Mouse (Mus musculus) C2C12 (cell line): ENCODE data around the gene Tspoap1. TPM values are rescaled to one million over a fixed set of nuclear protein-coding genes. Genes with fewer than 3 reads are reported as not detected.

Source experiments
- H3K27me3 ChIP-seq: one replicate; pipeline ENCODE4 v1.6.1; 2011; ENCODE audit not compliant: control insufficient read depth, insufficient read depth, insufficient read length
- H3K36me3 ChIP-seq: one replicate; pipeline ENCODE4 v1.6.1; 2011; ENCODE audit not compliant: control insufficient read depth, insufficient read depth
- H3K4me3 ChIP-seq: one replicate; pipeline ENCODE4 v1.5.1; 2011; ENCODE audit warnings: mild to moderate bottlenecking, control low read depth; ENCODE audit not compliant: poor library complexity, insufficient read depth, severe bottlenecking
- H3K79me2 ChIP-seq: one replicate; pipeline ENCODE4 v1.6.1; 2011; ENCODE audit not compliant: control insufficient read depth, insufficient read depth
- H3K79me3 ChIP-seq: one replicate; pipeline ENCODE4 v1.6.1; 2011; ENCODE audit warnings: low read depth, control low read depth
- H3ac ChIP-seq: one replicate; pipeline ENCODE3; 2011; ENCODE audit warnings: low read depth; ENCODE audit not compliant: control insufficient read depth, insufficient read length
- CEBPB ChIP-seq: IDR thresholded peaks from one replicate; pipeline ENCODE4 v1.6.1; 2011; ENCODE audit warnings: low read depth, mild to moderate bottlenecking, control low read depth, moderate library complexity
- CTCF ChIP-seq: IDR thresholded peaks from one replicate; pipeline ENCODE4 v1.5.1; 2011; ENCODE audit not compliant: control insufficient read depth, insufficient read depth, insufficient read length
- FOSL1 ChIP-seq: IDR thresholded peaks from one replicate; pipeline ENCODE4 v1.8.0; 2011; ENCODE audit warnings: mild to moderate bottlenecking, low read length; ENCODE audit not compliant: poor library complexity, insufficient read depth, severe bottlenecking
- MAX ChIP-seq: IDR thresholded peaks from one replicate; pipeline ENCODE4 v1.6.1; 2011; ENCODE audit warnings: mild to moderate bottlenecking, control low read depth
- MYOD1 ChIP-seq: IDR thresholded peaks from one replicate; pipeline ENCODE4 v1.6.1; 2011; ENCODE audit warnings: low read depth; ENCODE audit not compliant: control insufficient read depth, insufficient read length
- MYOG ChIP-seq: IDR thresholded peaks from one replicate; pipeline ENCODE4 v1.6.1; 2011; ENCODE audit not compliant: control insufficient read depth, insufficient read length; ENCODE audit errors: extremely low read depth
- USF1 ChIP-seq: IDR thresholded peaks from one replicate; pipeline ENCODE4 v1.6.1; 2011; ENCODE audit warnings: low read depth, mild to moderate bottlenecking, control low read depth, moderate library complexity
- polyA plus RNA-seq: library from polyadenylated mRNA; unstranded; fragments of >200 nt; fragmentation: generic; extraction: Trizol; gene quantifications from one replicate; pipeline ENCODE4 v1.2.1, GENCODE M21; 2012; ENCODE audit warnings: missing spikeins

Gene Tspoap1
- polyA plus RNA-seq, 1 experiment, result not detected

DNA sequence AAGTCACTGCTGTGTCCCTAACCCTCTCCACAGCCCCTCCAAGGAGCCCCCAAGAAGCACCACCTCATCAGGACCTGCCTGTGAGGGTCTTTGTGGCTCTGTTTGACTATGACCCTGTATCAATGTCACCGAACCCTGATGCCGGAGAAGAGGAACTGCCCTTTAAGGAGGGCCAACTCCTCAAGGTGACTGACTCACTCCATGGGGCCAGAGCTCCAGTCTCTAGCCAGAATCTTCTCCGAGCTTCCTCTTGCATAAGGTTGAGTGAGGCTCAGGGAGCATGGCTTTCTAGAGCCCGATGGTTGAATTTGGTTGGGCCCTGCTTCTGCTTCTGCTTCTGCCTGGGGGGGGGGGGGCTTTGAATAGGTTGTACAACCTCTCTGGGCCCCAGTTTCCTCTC is 19.1 kb downstream of the Tspoap1 start:
- TF ChIP-seq FOSL1 (no peak), MAX (no peak), CTCF (no peak), CEBPB (no peak), USF1 (no peak), MYOG (no peak), MYOD1 (no peak)
- no peak overlapping the region for H3K4me3 ChIP-seq
- no peak overlapping the region for H3ac ChIP-seq
- no peaks in the 10 kb centered on the region for H3K79me2 ChIP-seq
- no peaks in the 10 kb centered on the region for H3K79me3 ChIP-seq
- H3K27me3 ChIP-seq, result peaks cover 62% of the 10 kb centered on the region
- no peaks in the 10 kb centered on the region for H3K36me3 ChIP-seq

DNA sequence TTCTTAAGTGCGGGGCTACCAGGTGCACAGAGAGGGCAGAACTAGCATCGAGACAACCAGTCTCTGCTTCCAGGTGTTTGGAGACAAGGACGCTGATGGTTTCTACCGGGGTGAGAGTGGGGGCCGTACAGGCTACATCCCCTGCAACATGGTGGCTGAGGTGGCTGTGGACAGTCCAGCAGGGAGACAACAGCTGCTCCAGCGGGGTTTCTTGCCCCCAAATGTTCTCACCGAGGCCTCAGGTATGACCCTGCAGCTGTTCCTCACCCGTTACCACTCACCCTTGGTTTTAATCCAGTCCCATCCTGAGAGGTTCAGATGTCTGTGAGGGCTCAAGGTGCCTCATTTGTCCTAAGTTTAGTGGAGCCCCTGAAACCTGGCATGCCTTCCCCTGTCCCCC is 19.8 kb downstream of the Tspoap1 start:
- H3K36me3 ChIP-seq, result no peaks in the 10 kb centered on the region
- H3K4me3 ChIP-seq, result no peak overlapping the region
- TF ChIP-seq MYOG (no peak), FOSL1 (no peak)
- no peaks in the 10 kb centered on the region for H3K79me2 ChIP-seq
- H3ac ChIP-seq, result no peak overlapping the region
- peaks cover 69% of the 10 kb centered on the region for H3K27me3 ChIP-seq
- H3K79me3 ChIP-seq, result no peaks in the 10 kb centered on the region

DNA sequence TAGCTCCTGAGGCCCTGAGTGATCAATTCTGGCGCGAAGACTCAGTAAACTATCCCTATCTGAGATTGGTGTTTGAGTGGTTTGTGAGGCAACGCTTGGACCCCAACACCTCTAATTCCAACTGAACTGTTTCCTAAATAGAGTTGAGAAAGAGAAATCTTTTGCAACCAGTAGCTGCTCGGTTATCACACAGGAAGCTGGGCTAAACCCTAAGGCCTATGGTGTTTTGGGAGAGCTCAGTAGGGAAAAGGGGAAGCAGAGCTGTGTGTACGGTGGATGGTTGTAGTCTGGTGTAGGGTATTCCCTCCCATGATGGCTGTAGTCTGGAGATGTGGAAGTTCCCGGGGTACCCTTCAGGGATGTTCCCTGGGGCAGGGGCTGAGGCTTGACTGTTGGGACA is 29.7 kb downstream of the Tspoap1 start:
- peaks cover 45% of the 10 kb centered on the region for H3K27me3 ChIP-seq
- H3K36me3 ChIP-seq, result no peaks in the 10 kb centered on the region
- H3K79me2 ChIP-seq, result no peaks in the 10 kb centered on the region
- H3K4me3 ChIP-seq, result no peak overlapping the region
- no peaks in the 10 kb centered on the region for H3K79me3 ChIP-seq
- no peak for TF ChIP-seq CEBPB
- no peak for TF ChIP-seq MYOD1
- TF ChIP-seq USF1, result no peak
- no peak for TF ChIP-seq MAX
- no peak for TF ChIP-seq FOSL1
- no peak for TF ChIP-seq MYOG
- TF ChIP-seq CTCF, result no peak
- no peak overlapping the region for H3ac ChIP-seq

DNA sequence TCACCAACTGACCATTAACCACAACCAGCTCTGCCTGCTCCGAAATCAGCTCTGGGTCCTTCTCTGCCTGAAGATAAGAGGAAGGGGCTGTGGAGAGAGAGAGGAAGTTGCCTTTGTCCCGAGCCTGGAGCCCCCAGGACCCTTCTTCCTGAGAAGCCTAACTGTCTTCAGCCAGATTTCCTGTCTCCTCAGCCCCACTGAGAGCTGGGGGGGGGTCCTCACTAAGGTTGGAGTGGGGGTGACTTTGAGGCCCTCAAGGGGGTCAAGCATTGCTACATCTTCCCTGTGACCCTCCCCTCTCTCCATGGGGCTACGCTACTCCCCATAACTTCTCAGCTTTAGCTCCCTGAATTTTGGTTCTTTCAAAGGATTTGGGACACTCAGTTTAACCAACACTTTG is 33.1 kb downstream of the Tspoap1 start, which contains the start of gene Mpo:
Mpo (plus strand) TSS at position 122 of the 400 bp plus-strand sequence.
- Histone ChIP-seq H3ac (no peak within 1 kb of the TSS), H3K79me3 (no peaks in the 10 kb centered on the region), H3K4me3 (no peak within 1 kb of the TSS), H3K79me2 (no peaks in the 10 kb centered on the region), H3K36me3 (no peaks in the 10 kb centered on the region), H3K27me3 (peaks cover 48% of the 10 kb centered on the region)
- TF ChIP-seq MYOD1 (no peak), MAX (no peak), CEBPB (no peak), USF1 (no peak), FOSL1 (no peak)

DNA sequence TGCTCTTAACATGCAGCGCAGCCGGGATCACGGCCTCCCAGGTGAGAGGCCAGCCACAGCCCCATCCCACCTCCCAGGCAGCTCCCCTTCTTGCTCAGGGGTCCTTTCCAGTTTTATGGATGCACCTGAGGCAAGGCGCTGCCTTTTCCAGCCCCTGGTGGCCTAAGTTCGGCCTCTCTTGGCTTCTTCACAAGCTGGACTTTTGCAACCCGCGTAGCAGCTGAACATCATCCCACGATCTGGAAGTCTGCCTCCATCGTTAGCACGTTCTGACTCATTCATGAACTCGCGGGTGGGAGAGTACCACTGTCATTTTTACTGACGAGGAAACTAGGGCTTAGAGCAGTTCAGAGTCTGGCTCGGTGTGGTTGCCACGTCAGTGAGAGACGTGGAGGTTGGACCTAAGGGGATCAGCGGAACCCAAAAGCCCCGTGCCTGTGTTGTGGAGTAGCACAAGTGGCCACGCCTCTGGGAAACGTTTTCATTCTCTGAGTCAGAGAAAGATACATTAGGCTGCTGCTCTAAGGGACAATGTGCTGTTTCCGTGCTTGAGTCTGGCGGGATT is 41.5 kb downstream of the Tspoap1 start:
- TF ChIP-seq USF1, result no peak
- TF ChIP-seq MAX, result no peak
- TF ChIP-seq CTCF, result no peak
- TF ChIP-seq MYOG, result no peak
- no peak for TF ChIP-seq CEBPB
- TF ChIP-seq MYOD1, result no peak
- TF ChIP-seq FOSL1, result no peak
- Histone ChIP-seq H3K36me3 (no peaks in the 10 kb centered on the region), H3K79me2 (no peaks in the 10 kb centered on the region), H3K79me3 (no peaks in the 10 kb centered on the region), H3K27me3 (peaks cover 27% of the 10 kb centered on the region), H3K4me3 (no peak overlapping the region), H3ac (no peak overlapping the region)

DNA sequence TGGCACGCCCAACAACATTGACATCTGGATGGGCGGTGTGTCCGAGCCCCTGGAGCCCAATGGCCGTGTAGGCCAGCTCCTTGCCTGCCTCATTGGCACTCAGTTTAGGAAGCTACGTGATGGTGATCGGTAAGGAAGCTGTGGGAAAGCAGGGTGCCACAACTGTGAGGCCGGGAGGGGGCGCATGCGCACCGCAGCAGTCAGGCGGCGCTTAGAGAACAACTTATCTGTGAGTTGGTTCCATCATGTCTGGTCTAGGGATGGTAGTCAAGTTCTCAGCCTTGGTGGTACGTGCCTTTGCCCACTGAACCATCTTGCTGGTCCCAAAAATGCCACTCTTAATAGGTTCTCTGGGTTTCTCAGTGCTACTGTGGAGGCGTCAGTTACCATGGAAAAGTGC is 42.3 kb downstream of the Tspoap1 start:
- Histone ChIP-seq H3K79me3 (no peaks in the 10 kb centered on the region), H3K4me3 (no peak overlapping the region), H3K27me3 (peaks cover 23% of the 10 kb centered on the region), H3K79me2 (no peaks in the 10 kb centered on the region), H3ac (no peak overlapping the region), H3K36me3 (no peaks in the 10 kb centered on the region)
- TF ChIP-seq CEBPB (no peak), USF1 (no peak), MYOD1 (no peak), CTCF (no peak), MAX (no peak), MYOG (no peak), FOSL1 (no peak)
